In the genomic region with DNA sequence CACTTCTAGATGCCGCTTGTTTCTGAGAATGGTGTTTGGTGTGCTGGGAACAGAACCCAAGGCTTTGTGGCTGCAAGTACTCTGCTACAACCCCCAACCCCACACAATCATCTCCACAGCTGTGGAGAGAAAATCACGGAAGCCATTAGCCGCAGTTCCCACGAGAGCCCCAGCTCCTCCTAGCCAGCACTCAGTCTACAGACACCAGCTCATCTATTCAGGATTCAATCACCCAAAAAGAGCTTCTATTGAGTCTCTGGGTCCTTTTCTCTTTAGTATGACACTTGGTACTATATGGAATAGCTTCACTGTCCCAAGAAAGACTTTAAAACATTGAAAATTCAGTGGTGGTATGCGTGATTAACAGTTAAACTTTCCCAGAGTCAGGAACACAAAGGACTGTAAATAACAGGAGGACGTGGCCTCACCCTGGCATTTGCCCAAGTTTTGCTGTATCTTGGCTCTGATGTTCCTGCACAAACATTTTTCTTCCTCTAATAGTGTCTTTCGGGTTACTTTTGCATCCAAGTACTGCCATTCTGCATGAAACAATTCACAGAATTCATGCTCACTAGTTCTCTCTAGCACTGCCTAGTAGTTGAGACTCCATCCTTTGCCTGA, we compare ENCODE assay signal across 10 mouse cellular contexts. TPM values are rescaled to one million over a fixed set of nuclear protein-coding genes. Genes with fewer than 3 reads are reported as not detected.
DNase-seq lines count a peak whose midpoint lies in the region; ATAC-seq lines count a peak whose summit lies in the region.
"Had no signal": no experiment of that assay in that cellular context is flagged by ENCODE, and none has a peak within 500 bp of the region (broad histone marks: within the 10 kb centered on the region; RNA-seq: fewer than 3 reads in every experiment).

No protein-coding gene starts in this region.

- H3K9me3 ChIP-seq in kidney, embryonic 16.5 days (ENCODE audit: low read length) = no peaks in the 10 kb centered on the region
- H3K9me3 ChIP-seq in intestine, embryonic 15.5 days = no peaks in the 10 kb centered on the region

- no peaks in the 10 kb centered on the region for H3K27me3 ChIP-seq in kidney, embryonic 16.5 days (ENCODE audit: insufficient read depth, low read length)
- no peaks in the 10 kb centered on the region for H3K27me3 ChIP-seq in intestine, embryonic 15.5 days (replicated peaks)

- WGBS in kidney, embryonic 16.5 days = 61% methylated on average over 7 of the region's 7 CpGs
- WGBS in intestine, embryonic 15.5 days = 62% methylated on average over 7 of the region's 7 CpGs

- ATAC-seq in kidney, embryonic 16.5 days (ENCODE audit: low FRiP score, low TSS enrichment) = no peak
- no peak for ATAC-seq in intestine, embryonic 15.5 days

- H3K4me1 ChIP-seq in kidney, embryonic 16.5 days (ENCODE audit: insufficient read depth, low read length) = no peaks in the 10 kb centered on the region
- H3K4me1 ChIP-seq in intestine, embryonic 15.5 days (replicated peaks) = no peaks in the 10 kb centered on the region

- H3K27ac ChIP-seq in kidney, embryonic 16.5 days (ENCODE audit: low read length) = no peak overlapping the region
- no peak overlapping the region for H3K27ac ChIP-seq in intestine, embryonic 15.5 days
- H3K27ac ChIP-seq: liver, embryonic 14.5 days had no signal

- H3K4me2 ChIP-seq in kidney, embryonic 16.5 days (replicated peaks; ENCODE audit: low read depth, low read length) = no peak overlapping the region
- no peak overlapping the region for H3K4me2 ChIP-seq in intestine, embryonic 15.5 days (replicated peaks)

- peak; percentile 29 for DNase-seq in adrenal gland, adult 2 months
- no peak for DNase-seq in adrenal gland, adult 8-10 months
- peak; percentile 19 for DNase-seq in kidney, adult 18-20 months
- DNase-seq in brain, adult 2 months (ENCODE audit: low read depth, low spot score) = peak; percentile 57
- peak; percentile 29 to 64 for DNase-seq in kidney, postnatal 36 days
- no peak for DNase-seq in spleen, postnatal 4 days (ENCODE audit: low spot score in 2 of 2)

- H3K4me3 ChIP-seq in kidney, embryonic 16.5 days (ENCODE audit: low read length) = no peak overlapping the region
- H3K4me3 ChIP-seq in intestine, embryonic 15.5 days (replicated peaks) = no peak overlapping the region

- no peaks in the 10 kb centered on the region for H3K36me3 ChIP-seq in kidney, embryonic 16.5 days (ENCODE audit: insufficient read depth, low read length)
- H3K36me3 ChIP-seq in intestine, embryonic 15.5 days = no peaks in the 10 kb centered on the region

- no peak overlapping the region for H3K9ac ChIP-seq in kidney, embryonic 16.5 days (replicated peaks; ENCODE audit: low read length)
- no peak overlapping the region for H3K9ac ChIP-seq in intestine, embryonic 15.5 days
- H3K9ac ChIP-seq: liver, embryonic 14.5 days had no signal

RNA-seq across cellular contexts. Expression of gene Rnf133, which starts 2.4 kb away (rescaled TPM):
- total RNA-seq in adrenal gland, adult 2 months (2021) = not detected
- not detected in 2 replicates for polyA plus RNA-seq in adrenal gland, adult 2 months (2012; rRNA removed)
- total RNA-seq in adrenal gland, adult 8-10 months (2022) = under 1 TPM in 1 of 4 experiments, not detected in 3; 0.21 TPM
- not detected in 2 replicates for polyA plus RNA-seq in kidney, embryonic 16.5 days (2015; fragmentation: Nextera tagmentation; extraction: Ambion mirVana)
- polyA plus RNA-seq in intestine, embryonic 15.5 days (2015; fragmentation: Nextera tagmentation; extraction: Ambion mirVana) = not detected in 2 replicates
- polyA plus RNA-seq: liver, embryonic 14.5 days had no signal

RNA-seq across cellular contexts. Expression of gene Rnf148, which starts 7.2 kb away (rescaled TPM):
- total RNA-seq in adrenal gland, adult 2 months (2021) = not detected
- polyA plus RNA-seq in adrenal gland, adult 2 months (2012; rRNA removed) = not detected in 2 replicates
- total RNA-seq in adrenal gland, adult 8-10 months (2022) = not detected
- 0.14 TPM in 1 of 2 replicates, not detected in the other for polyA plus RNA-seq in kidney, embryonic 16.5 days (2015; fragmentation: Nextera tagmentation; extraction: Ambion mirVana)
- polyA plus RNA-seq in intestine, embryonic 15.5 days (2015; fragmentation: Nextera tagmentation; extraction: Ambion mirVana) = not detected in 2 replicates
- total RNA-seq: gastrocnemius, postnatal 4 days had no signal
- polyA plus RNA-seq: liver, embryonic 14.5 days had no signal

Comparison
In these comparisons a context has a peak if more than half of its experiments do, and no peak if none do; other contexts are left out.
1. DNase-seq: peak in adrenal gland, adult 2 months (single experiment), kidney, adult 18-20 months (single experiment), brain, adult 2 months (single experiment) and kidney, postnatal 36 days (2 of 2); none in adrenal gland, adult 8-10 months (single experiment) and spleen, postnatal 4 days (0 of 2).